Mouse (Mus musculus): ENCODE data around the gene Dnajc25.
A peak's percentile ranks its signal among the peaks of the same experiment; 100 is the strongest.

Dnajc25 gene

GRCm38 (mm10) chr4:58994762-58995161 lies at the start of gene Dnajc25:
Gene Dnajc25 (plus strand): TSS chr4:58995062.
- DNase-seq (ENCODE audit: low read depth, low spot score): no peak

DNA sequence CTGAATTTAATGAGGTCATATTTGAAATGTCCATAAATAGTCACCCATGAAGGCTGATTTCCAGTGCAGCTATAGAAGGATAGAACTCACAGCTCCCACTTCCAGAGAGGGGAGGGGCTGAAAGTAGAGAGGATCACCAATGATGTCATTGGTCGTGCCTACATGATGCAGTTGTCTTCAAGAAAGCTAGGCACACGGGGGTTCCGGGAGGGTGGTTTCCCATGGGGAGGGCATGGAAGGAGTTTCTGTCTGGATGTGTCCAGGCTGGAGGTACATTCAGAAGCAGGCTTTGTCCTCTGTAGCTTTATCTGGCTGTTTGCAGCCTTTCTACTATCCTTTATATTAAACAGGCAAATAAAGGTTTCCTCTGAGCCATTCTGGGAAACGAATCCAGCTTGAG lies 46.5 kb upstream of the Dnajc25 start:
- no peak for DNase-seq (ENCODE audit: low read depth, low spot score)

DNA sequence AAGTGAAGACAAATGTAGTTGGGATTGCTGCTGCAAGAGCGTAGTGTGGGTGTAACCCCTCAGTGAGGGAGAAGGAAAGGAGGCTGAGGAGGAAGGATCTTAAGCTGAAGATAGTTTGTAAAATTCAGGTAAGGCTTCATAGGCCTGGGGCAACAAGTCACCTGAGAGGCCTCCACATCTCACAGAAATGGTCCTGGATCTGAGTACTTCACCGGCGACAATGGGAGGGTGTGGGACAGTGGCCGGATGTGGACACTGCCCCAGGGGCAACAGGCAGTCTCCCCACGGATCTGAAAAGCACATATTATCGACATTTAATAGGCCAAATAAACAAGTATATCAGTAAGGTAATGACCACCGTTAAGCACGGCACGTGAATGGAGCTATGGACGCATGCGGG lies 42.2 kb upstream of the Dnajc25 start:
- DNase-seq (ENCODE audit: low read depth, low spot score): no peak

GRCm38 (mm10) chr4:58961719-58962118 lies 33.1 kb upstream of the Dnajc25 start:
- no peak for DNase-seq (ENCODE audit: low read depth, low spot score)

DNA sequence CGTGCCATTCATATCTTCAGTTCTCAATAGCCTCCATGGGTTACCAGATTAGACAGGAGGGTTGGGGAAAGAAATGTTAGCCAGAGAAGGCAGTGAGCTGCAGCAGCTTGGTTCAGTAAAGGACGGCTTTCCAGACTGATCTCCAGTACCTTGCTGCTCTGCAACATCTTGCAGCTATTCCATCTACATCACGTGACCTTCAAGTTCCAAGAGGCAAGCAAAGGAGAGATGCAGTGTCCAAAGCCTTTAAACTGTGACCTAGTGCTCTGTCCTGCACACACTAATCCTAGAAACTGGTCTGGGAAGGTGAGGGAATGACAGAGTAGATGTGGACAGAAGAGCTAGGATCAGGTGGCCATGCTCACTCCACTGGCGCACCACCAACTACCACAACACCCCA lies 31.6 kb upstream of the Dnajc25 start:
- no peak for DNase-seq (ENCODE audit: low read depth, low spot score)

DNA sequence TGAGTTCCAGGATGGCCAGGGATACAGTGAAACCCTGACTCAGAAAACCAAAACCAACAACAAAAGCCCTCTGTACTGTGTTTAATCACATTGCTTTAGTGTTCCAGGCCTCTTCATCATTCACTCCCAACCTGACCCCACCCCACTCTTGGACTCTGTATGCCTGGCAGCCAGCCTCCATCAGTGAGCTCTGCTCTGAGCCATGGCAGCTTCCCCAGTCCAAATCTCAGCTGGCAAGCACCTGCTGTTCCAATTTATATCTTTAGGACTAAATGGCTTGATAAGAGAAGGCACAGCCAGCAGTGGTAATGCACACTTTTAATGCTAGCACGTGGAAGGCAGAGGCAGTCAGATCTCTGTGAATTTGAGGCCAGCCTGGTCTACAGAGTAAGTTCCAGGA lies 29.7 kb upstream of the Dnajc25 start:
- DNase-seq (ENCODE audit: low read depth, low spot score): no peak

DNA sequence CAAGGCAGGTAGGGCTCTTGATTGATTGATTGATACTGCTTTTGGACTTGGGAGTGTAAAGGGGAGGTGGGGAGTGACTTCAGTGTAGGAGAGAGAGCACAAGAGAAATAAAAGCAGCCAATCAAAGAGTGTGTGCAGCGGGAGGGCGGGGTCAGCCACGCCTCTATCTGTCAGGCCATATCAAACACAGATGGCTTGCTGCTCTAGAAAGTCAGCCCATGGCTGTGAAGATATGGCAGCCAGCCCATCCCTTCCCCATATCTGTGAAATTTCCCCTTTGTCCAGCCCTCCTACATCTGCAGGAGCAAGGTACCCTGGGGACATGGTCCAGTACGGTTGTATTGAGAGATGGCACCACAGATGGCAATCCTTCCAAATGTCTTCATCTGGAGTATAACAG lies 24.2 kb upstream of the Dnajc25 start:
- DNase-seq (ENCODE audit: low read depth, low spot score): no peak

DNA sequence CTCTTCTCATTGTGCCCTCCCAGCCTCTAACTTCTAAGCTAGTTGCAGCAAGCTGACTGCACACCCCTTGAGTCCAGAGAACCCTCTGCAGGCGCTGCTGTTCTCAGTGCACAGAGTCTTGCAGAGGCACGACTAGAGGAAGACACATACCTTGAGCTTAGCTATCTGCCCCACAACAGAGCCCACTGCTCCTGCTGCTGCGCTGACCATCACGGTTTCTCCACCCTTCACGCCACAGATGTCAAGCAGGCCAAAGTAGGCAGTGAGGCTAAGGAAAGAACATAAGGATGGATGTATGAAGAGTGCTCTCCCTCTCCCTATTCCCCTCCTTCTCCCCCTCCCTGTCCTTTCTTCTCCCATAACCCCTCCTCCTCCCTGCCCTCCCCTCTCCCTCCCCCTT lies 19.2 kb upstream of the Dnajc25 start:
- DNase-seq (ENCODE audit: low read depth, low spot score): no peak

DNA sequence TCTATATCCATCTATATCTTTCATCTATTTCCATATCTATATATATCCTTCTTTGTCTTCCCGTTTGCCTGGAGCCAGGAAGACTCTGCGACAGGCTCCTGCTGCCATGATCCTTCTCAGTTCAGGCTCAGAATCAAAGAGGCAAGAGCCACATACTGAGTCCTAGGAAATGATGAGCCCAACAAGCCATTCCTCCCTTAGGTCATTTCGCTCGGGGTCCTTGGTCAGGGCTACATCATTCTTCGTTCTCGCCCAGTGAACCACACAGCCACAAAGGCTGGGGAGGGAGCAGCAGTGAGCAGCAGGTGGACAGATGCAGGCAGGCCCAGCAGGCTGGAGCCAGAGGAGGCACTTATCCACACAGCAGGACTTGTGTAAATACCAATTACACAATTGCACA lies 13.4 kb upstream of the Dnajc25 start:
- no peak for DNase-seq (ENCODE audit: low read depth, low spot score)

DNA sequence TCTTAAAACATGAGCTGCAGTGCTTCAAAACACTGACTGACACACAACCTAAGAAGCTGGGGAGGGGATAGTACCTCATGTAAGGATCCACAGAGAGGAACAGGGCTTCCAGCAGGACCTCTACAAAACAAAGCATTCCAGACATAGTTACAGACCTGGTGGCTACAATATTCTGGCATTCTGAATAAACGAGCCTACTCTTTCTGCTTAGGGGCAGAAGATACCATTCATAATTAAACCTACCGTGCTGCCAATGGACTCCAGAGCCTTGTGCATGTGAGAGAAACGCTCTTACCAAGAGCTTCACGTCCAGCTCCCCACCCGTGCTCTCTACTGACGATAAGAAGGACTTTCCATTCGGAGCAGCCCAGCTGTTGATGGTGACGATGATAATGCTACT lies 12.1 kb upstream of the Dnajc25 start:
- no peak for DNase-seq (ENCODE audit: low read depth, low spot score)

- DNase-seq (ENCODE audit: low read depth, low spot score): peak; percentile 76
Observed at GRCm38 (mm10) chr4:58985157-58985648, 9.7 kb upstream of the Dnajc25 start.

- peak; percentile 90 for DNase-seq (ENCODE audit: low read depth, low spot score)
Observed at GRCm38 (mm10) chr4:58986540-58987190, 8.2 kb upstream of the Dnajc25 start, which contains the start of gene Ptgr1. Gene Ptgr1 (minus strand): TSS chr4:58987119.

- DNase-seq (ENCODE audit: low read depth, low spot score): peak; percentile 41
Observed at GRCm38 (mm10) chr4:58989303-58989898, 5.5 kb upstream of the Dnajc25 start.

DNA sequence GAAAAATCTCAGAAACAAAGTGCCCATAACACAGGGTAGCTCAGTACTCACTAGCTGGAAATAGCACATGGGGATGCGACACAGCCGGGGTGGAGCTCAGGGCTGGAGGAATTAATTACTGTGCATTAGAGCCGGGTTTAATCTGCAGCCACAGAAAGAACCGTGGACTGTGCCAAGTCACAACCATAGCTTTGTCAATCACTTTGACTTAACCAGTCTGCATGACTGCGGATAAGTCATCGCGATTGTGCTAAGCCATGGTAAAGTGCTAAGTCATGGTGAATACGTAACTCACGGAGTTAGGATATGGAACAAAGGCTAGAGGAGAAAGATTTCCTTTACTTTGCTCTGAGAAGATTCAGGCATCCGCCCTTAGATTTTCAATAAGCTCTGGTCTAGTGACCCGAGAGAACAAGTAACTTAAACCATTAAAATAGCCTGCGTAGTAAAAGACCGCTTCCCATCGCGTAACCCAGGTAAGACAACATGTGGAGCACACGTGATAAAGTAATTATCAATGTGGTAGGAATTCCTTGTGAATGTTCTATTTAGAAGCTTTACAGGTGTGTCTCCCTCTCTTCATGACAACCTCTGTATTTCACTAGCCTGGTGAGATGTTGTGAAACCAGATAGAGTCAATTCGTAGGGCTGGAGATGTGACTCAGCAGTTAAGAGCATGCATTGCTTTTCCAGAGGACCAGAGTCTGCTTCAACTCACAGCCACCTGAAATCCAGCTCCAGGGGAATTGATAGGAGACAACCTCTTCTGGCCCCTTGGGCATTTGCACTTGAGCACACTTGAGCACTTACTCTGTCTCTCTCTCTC lies 4.0 kb upstream of the Dnajc25 start:
- no peak for DNase-seq (ENCODE audit: low read depth, low spot score)

GRCm38 (mm10) chr4:58992195-58992594 lies 2.7 kb upstream of the Dnajc25 start:
- no peak for DNase-seq (ENCODE audit: low read depth, low spot score)

DNA sequence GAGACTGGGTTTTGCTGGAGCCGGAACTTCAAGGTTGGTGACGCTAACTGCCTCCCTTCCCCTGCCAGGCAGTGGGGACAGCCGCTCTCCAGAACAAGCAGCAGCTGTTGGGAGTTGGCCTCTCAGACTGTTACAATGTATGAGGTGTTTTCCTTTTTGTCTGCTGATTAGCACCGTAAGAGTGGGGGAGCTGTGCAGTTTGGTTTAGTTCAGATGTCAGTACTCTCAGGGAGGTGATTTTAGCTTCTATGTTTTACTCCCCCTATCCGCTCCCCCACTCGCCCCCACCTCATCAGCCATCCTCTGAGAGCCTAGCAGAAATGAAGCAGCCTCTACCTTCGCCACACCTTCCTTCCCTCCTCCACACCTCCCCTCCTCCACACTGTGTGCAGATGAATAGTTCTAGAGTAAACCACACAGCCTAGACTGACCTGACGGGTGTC lies 410 bp downstream of the Dnajc25 start:
- DNase-seq (ENCODE audit: low read depth, low spot score): no peak

- DNase-seq (ENCODE audit: low read depth, low spot score): no peak
Observed at GRCm38 (mm10) chr4:58997081-58997480, 2.2 kb downstream of the Dnajc25 start.

DNA sequence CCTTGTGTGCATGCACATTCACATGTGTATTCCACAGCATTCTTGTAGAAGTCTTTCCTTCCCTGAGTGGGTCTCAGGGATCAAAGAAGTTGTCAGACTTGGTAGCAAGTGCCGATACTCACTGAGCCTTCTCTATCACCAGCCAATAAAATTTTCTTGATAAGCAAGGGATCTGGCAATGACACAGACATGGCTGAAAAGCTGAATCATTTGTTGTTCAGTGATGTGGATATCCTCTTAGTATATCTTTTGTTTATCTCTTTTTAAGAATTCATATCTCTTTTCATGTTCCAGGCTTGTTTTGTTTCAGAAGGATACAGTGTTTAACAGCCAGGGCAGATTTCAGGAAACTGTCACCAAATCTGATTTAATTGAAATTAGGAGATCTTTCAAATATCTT lies 3.8 kb downstream of the Dnajc25 start:
- DNase-seq (ENCODE audit: low read depth, low spot score): no peak

GRCm38 (mm10) chr4:58999686-59000085 lies 4.8 kb downstream of the Dnajc25 start:
- DNase-seq (ENCODE audit: low read depth, low spot score): peak; percentile 88

GRCm38 (mm10) chr4:59000614-59001013 lies 5.8 kb downstream of the Dnajc25 start:
- peak; percentile 69 for DNase-seq (ENCODE audit: low read depth, low spot score)

DNA sequence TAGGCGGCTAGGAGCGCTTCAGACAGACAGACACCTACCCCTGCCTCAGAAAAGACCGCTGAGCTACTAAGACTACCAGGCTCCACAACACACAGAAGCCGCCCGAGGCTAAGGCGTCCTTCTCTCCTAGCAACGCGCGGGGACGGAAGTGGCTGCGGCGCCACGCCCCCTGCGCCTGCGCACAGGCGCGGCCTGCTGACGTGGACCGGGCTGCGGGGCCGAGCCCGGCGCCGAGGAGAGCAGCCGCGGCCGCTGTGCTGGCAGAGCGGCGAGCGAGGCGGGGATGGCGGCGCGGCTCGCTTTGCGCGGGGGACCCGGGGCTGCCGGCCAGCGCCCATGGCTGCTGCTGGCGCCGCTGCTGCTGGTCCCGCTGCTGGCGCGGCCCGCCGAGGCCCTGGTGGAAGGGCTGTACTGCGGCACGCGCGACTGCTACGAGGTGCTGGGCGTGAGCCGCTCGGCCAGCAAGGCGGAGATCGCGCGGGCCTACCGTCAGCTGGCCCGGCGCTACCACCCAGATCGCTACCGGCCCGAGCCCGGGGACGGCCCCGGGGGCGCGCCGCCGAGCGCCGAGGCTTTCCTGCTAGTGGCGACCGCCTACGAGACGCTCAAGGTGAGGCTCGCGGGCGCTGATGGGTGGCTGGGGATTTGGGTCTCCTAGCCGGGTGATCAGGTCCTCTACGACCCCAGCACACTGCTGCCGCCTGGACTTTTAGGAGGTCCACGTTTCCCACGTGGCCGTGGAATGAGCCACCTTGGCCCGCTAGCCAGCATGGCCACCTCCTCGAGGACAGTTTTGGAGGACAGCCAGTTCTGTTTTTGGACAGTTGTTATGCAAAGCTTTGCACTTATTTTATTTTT lies 8.3 kb downstream of the Dnajc25 start, which contains the start of gene Gm20503:
Gene Gm20503 (plus strand): TSS at position 263 of the 858 bp plus-strand sequence.
- peak; percentile 96 for DNase-seq (ENCODE audit: low read depth, low spot score)
